ENCODE assay signal across 24 mouse cellular contexts in the genomic region with DNA sequence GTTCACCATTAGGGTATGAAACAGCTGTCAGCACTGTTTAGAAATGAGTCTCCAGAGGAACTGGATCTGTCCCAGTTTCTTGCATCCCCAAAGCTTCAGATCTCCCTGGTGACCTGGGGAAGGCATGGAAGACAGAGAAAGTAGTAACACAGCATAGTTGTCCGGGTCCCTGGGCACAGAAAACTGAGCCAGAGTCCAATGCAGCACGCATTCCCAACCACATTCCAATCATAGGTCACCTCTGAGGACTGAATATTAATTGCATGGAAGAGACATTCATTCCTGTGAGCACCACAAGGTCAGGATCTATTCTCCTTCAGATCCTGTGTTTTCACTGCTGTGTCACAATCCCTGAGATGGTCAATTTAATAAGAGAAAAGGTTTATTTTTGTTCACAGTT.
DNase-seq lines count a peak whose midpoint lies in the region; ATAC-seq and TF ChIP-seq lines count a peak whose summit lies in the region.
"Had no signal": no experiment of that assay in that cellular context is flagged by ENCODE, and none has a peak within 500 bp of the region (broad histone marks: within the 10 kb centered on the region; RNA-seq: fewer than 3 reads in every experiment).

No protein-coding gene starts in this region.

- no peaks in the 10 kb centered on the region for H3K9me3 ChIP-seq in heart, embryonic 13.5 days
- no peaks in the 10 kb centered on the region for H3K9me3 ChIP-seq in kidney, embryonic 15.5 days (replicated peaks)
- H3K9me3 ChIP-seq: forebrain, embryonic 10.5 days; hindbrain, embryonic 15.5 days; limb, embryonic 12.5 days; liver, embryonic 12.5 days; midbrain, embryonic 10.5 days; neural tube, embryonic 13.5 days; stomach, embryonic 15.5 days had no signal

- no peak for TF ChIP-seq POLR2A in kidney, adult 2 months (IDR thresholded peaks at IDR 0.05; ENCODE audit: low read depth, low read length)

- H3K9ac ChIP-seq in heart, embryonic 13.5 days, result no peak overlapping the region
- H3K9ac ChIP-seq in kidney, embryonic 15.5 days, result no peak overlapping the region
- H3K9ac ChIP-seq: hindbrain, embryonic 15.5 days; limb, embryonic 12.5 days; liver, embryonic 12.5 days; neural tube, embryonic 13.5 days; stomach, embryonic 15.5 days had no signal

- no peak overlapping the region for H3K4me3 ChIP-seq in heart, embryonic 13.5 days
- H3K4me3 ChIP-seq in kidney, adult 2 months (ENCODE audit: insufficient read depth, low read depth, low read length), result no peak overlapping the region
- H3K4me3 ChIP-seq in kidney, embryonic 15.5 days (replicated peaks), result no peak overlapping the region
- H3K4me3 ChIP-seq: forebrain, embryonic 10.5 days; hindbrain, embryonic 15.5 days; layer of hippocampus, adult 2 months; limb, embryonic 12.5 days; liver, embryonic 12.5 days; midbrain, embryonic 10.5 days; myocyte; neural tube, embryonic 13.5 days; stomach, embryonic 15.5 days had no signal

- H3K4me1 ChIP-seq in heart, embryonic 13.5 days, result peaks cover 26% of the 10 kb centered on the region
- no peaks in the 10 kb centered on the region for H3K4me1 ChIP-seq in kidney, adult 2 months (ENCODE audit: control insufficient read depth, insufficient read depth, low read length)
- peaks cover 10% of the 10 kb centered on the region for H3K4me1 ChIP-seq in kidney, embryonic 15.5 days
- H3K4me1 ChIP-seq: hindbrain, embryonic 15.5 days; limb, embryonic 12.5 days; liver, embryonic 12.5 days; midbrain, embryonic 10.5 days; stomach, embryonic 15.5 days had no signal

- H3K27ac ChIP-seq in heart, embryonic 13.5 days (replicated peaks), result peak overlapping the region; percentile 87
- H3K27ac ChIP-seq in kidney, adult 2 months (ENCODE audit: insufficient read depth, low read depth, low read length), result peak overlapping the region; percentile 66
- H3K27ac ChIP-seq in kidney, embryonic 15.5 days, result no peak overlapping the region
- H3K27ac ChIP-seq: forebrain, embryonic 10.5 days; hindbrain, embryonic 15.5 days; layer of hippocampus, adult 2 months; liver, embryonic 12.5 days; midbrain, embryonic 10.5 days; neural tube, embryonic 13.5 days; stomach, embryonic 15.5 days had no signal

- no peak overlapping the region for H3K4me2 ChIP-seq in heart, embryonic 13.5 days
- no peak overlapping the region for H3K4me2 ChIP-seq in kidney, embryonic 15.5 days
- H3K4me2 ChIP-seq: hindbrain, embryonic 15.5 days; limb, embryonic 12.5 days; liver, embryonic 12.5 days; neural tube, embryonic 13.5 days; stomach, embryonic 15.5 days had no signal

- no peaks in the 10 kb centered on the region for H3K36me3 ChIP-seq in heart, embryonic 13.5 days
- H3K36me3 ChIP-seq in kidney, adult 2 months (ENCODE audit: control insufficient read depth, insufficient read depth, low read length), result no peaks in the 10 kb centered on the region
- no peaks in the 10 kb centered on the region for H3K36me3 ChIP-seq in kidney, embryonic 15.5 days
- H3K36me3 ChIP-seq: forebrain, embryonic 10.5 days; hindbrain, embryonic 15.5 days; limb, embryonic 12.5 days; liver, embryonic 12.5 days; midbrain, embryonic 10.5 days; neural tube, embryonic 13.5 days; stomach, embryonic 15.5 days had no signal

- 19% methylated on average over 2 of the region's 2 CpGs for WGBS in heart, embryonic 13.5 days
- WGBS in kidney, adult 2 months, result 20% methylated on average over 2 of the region's 2 CpGs
- 67% methylated on average over 2 of the region's 2 CpGs for WGBS in kidney, embryonic 15.5 days

- no peaks in the 10 kb centered on the region for H3K27me3 ChIP-seq in heart, embryonic 13.5 days (replicated peaks)
- H3K27me3 ChIP-seq in kidney, adult 2 months (replicated peaks; ENCODE audit: control insufficient read depth, insufficient read depth, low read length), result no peaks in the 10 kb centered on the region
- no peaks in the 10 kb centered on the region for H3K27me3 ChIP-seq in kidney, embryonic 15.5 days
- H3K27me3 ChIP-seq: hindbrain, embryonic 15.5 days; limb, embryonic 12.5 days; liver, embryonic 12.5 days; neural tube, embryonic 13.5 days; stomach, embryonic 15.5 days had no signal

- no peak for DNase-seq in heart, adult 18-20 months
- peak; percentile 41 for DNase-seq in kidney, adult 2 months
- DNase-seq in ZHBTc4 (ENCODE audit: low read depth, low spot score), result peak; percentile 22
- no peak for DNase-seq in adrenal gland, postnatal 14 days
- no peak for DNase-seq in spleen, postnatal 4 days (ENCODE audit: low spot score in 2 of 2)
- DNase-seq: cerebellum, adult 18-20 months; cerebellum, postnatal 14 days; lung, adult 18-20 months; lung, postnatal 10 days; retina, postnatal 1 day; thymus, postnatal 25 days had no signal

- no peak for TF ChIP-seq CTCF in kidney, adult 2 months (conservative IDR thresholded peaks at IDR 0.05; ENCODE audit: insufficient read depth, insufficient read length, low read depth, low read length)

- no peak for ATAC-seq in heart, embryonic 13.5 days (ENCODE audit: extremely low read depth, insufficient number of reproducible peaks, low FRiP score, low TSS enrichment)
- no peak for ATAC-seq in kidney, embryonic 15.5 days (replicated peaks; ENCODE audit: low FRiP score)
- ATAC-seq: forebrain, embryonic 16.5 days; liver, embryonic 12.5 days; midbrain, embryonic 16.5 days had no signal

Comparison
In these comparisons a context has a peak if more than half of its experiments do, and no peak if none do; other contexts are left out.
1. DNase-seq: peak in kidney, adult 2 months (single experiment) and ZHBTc4 (single experiment); none in heart, adult 18-20 months (0 of 2), adrenal gland, postnatal 14 days (single experiment) and spleen, postnatal 4 days (0 of 2).